Mouse (Mus musculus) stomach, postnatal 0 days (tissue): ENCODE results near the gene Hnrnph2. TPM values are rescaled to one million over a fixed set of nuclear protein-coding genes. Genes with fewer than 3 reads are reported as not detected.

ENCODE experiments used
- ATAC-seq: fragments of 200-750 bp; cut with Nextera tagmentation; 2 replicates; pipeline ENCODE4 v1.8.0; 2017; ENCODE audit not compliant: low FRiP score, low TSS enrichment
- DNase-seq: peaks from one replicate; pipeline ENCODE4 v3.0.0-alpha.2; 2016; ENCODE audit warnings: low spot score
- H3K27ac ChIP-seq: fragments of 300-500 bp; sonication (generic); replicated peaks from 2 replicates; pipeline ENCODE4 v1.5.1; 2014; ENCODE audit warnings: mild to moderate bottlenecking, control low read depth
- H3K27me3 ChIP-seq: fragments of 300-500 bp; sonication (generic); 2 replicates; pipeline ENCODE4 v1.6.1; 2014; ENCODE audit warnings: low read length; ENCODE audit not compliant: control insufficient read depth, insufficient read depth
- H3K36me3 ChIP-seq: fragments of 300-500 bp; sonication (generic); 2 replicates; pipeline ENCODE4 v1.6.1; 2014; ENCODE audit warnings: low read length, mixed read lengths; ENCODE audit not compliant: control insufficient read depth, insufficient read depth
- H3K4me1 ChIP-seq: fragments of 300-500 bp; sonication (generic); replicated peaks from 2 replicates; pipeline ENCODE4 v1.6.1; 2014; ENCODE audit warnings: antibody characterized with exemption; ENCODE audit not compliant: control insufficient read depth, insufficient read depth
- H3K4me2 ChIP-seq: fragments of 300-500 bp; sonication (generic); replicated peaks from 2 replicates; pipeline ENCODE4 v1.6.1; 2014; ENCODE audit warnings: low read depth, mild to moderate bottlenecking, control low read depth, moderate library complexity
- H3K4me3 ChIP-seq: fragments of 300-500 bp; sonication (generic); 2 replicates; pipeline ENCODE4 v1.5.1; 2014; ENCODE audit warnings: low read depth, low read length, control low read depth
- H3K9ac ChIP-seq: fragments of 300-500 bp; sonication (generic); 2 replicates; pipeline ENCODE4 v1.6.1; 2014; ENCODE audit warnings: mild to moderate bottlenecking, low read length, control low read depth, mixed read lengths
- H3K9me3 ChIP-seq: fragments of 300-500 bp; sonication (generic); 2 replicates; pipeline ENCODE4 v1.6.1; 2016; ENCODE audit warnings: low read length; ENCODE audit not compliant: control insufficient read depth
- CTCF ChIP-seq: IDR thresholded peaks from 2 replicates; pipeline ENCODE4 v1.5.1; 2016; ENCODE audit warnings: antibody characterized with exemption, low read depth, mild to moderate bottlenecking, moderate library complexity
- EP300 ChIP-seq: optimal IDR thresholded peaks from 2 replicates; pipeline ENCODE3; 2016; ENCODE audit warnings: antibody characterized with exemption
- WGBS: fragments of 180-500 bp; shearing (Covaris S2); extraction: QIAGEN DNeasy Blood & Tissue Kit; methylation state at CpG from one replicate; pipeline ENCODE4 v1.1.7; 2014; 5-methylcytosine and 5-hydroxymethylcytosine counted together
- polyA plus RNA-seq: library from polyadenylated mRNA; unstranded; fragments of >200 nt; fragmentation: Nextera tagmentation; extraction: Ambion mirVana; gene quantifications from 2 replicates; pipeline ENCODE4 v1.2.1, GENCODE M21; 2015

The Hnrnph2 gene
- polyA plus RNA-seq, result 65.3 and 67.2 TPM in 2 replicates

GRCm38 (mm10) chrX:134600659-134601379 lies at the start of gene Hnrnph2, which contains the start of gene Gla:
TSS of gene Hnrnph2 (plus strand) at chrX:134601179.
TSS of gene Gla (minus strand) at chrX:134601125.
- Histone ChIP-seq H3K4me3 (peak within 1 kb of the TSS; percentile 47), H3K4me1 (no peaks in the 10 kb centered on the region), H3K27ac (peak within 1 kb of the TSS; percentile 92), H3K9me3 (no peaks in the 10 kb centered on the region), H3K36me3 (no peaks in the 10 kb centered on the region), H3K9ac (peak within 1 kb of the TSS; percentile 67), H3K4me2 (peak within 1 kb of the TSS; percentile 51), H3K27me3 (no peaks in the 10 kb centered on the region)
- ATAC-seq (peak; percentile 99), DNase-seq (peak; percentile 87)
- 15% methylated on average over 33 of the region's 33 CpGs for WGBS
- TF ChIP-seq EP300 (no peak), CTCF (no peak)

- no peaks in the 10 kb centered on the region for H3K36me3 ChIP-seq
- no peak overlapping the region for H3K4me3 ChIP-seq
- H3K4me2 ChIP-seq, result no peak overlapping the region
- ATAC-seq (no peak), DNase-seq (no peak)
- H3K4me1 ChIP-seq, result no peaks in the 10 kb centered on the region
- H3K27ac ChIP-seq, result no peak overlapping the region
- H3K9me3 ChIP-seq, result no peaks in the 10 kb centered on the region
- 81% methylated on average over 4 of the region's 4 CpGs for WGBS
- no peak for TF ChIP-seq EP300
- TF ChIP-seq CTCF, result no peak
- no peak overlapping the region for H3K9ac ChIP-seq
- H3K27me3 ChIP-seq, result no peaks in the 10 kb centered on the region
Observed at GRCm38 (mm10) chrX:134553326-134553725, 47.7 kb upstream of the Hnrnph2 start.

GRCm38 (mm10) chrX:134554425-134554824 lies 46.6 kb upstream of the Hnrnph2 start:
- DNase-seq (no peak), ATAC-seq (no peak)
- no peak overlapping the region for H3K9ac ChIP-seq
- no peak overlapping the region for H3K4me3 ChIP-seq
- H3K27ac ChIP-seq, result no peak overlapping the region
- no peaks in the 10 kb centered on the region for H3K4me1 ChIP-seq
- H3K36me3 ChIP-seq, result no peaks in the 10 kb centered on the region
- TF ChIP-seq CTCF, result no peak
- no peak for TF ChIP-seq EP300
- WGBS, result 63% methylated on average over 6 of the region's 6 CpGs
- no peak overlapping the region for H3K4me2 ChIP-seq
- H3K9me3 ChIP-seq, result no peaks in the 10 kb centered on the region
- H3K27me3 ChIP-seq, result no peaks in the 10 kb centered on the region

DNA sequence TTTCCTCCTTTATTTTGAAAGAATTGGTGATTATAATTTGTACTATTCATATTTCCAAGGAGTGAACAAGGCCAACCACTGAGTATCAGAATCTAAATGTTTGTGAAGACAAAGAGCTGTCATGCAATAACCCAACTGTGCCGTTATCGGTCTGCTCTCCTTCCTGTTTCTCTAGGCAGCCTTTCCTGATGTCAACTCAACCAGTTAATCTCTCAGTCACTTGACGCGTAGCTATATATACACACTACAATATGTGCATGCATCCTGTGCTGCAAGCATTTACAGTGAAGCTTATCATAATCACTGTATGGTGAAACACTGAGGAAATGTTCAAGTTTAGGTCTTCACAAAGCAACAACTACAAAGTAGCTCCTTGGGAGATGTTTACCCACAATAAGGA lies 36.7 kb upstream of the Hnrnph2 start:
- Histone ChIP-seq H3K27me3 (no peaks in the 10 kb centered on the region), H3K27ac (no peak overlapping the region), H3K4me3 (no peak overlapping the region), H3K4me1 (no peaks in the 10 kb centered on the region), H3K4me2 (no peak overlapping the region), H3K36me3 (no peaks in the 10 kb centered on the region), H3K9me3 (no peaks in the 10 kb centered on the region), H3K9ac (no peak overlapping the region)
- ATAC-seq (no peak), DNase-seq (no peak)
- WGBS, result 68% methylated on average over 4 of the region's 4 CpGs
- TF ChIP-seq EP300 (no peak), CTCF (no peak)

- H3K4me3 ChIP-seq, result no peak overlapping the region
- no peak for TF ChIP-seq EP300
- TF ChIP-seq CTCF, result no peak
- H3K9me3 ChIP-seq, result no peaks in the 10 kb centered on the region
- no peak overlapping the region for H3K9ac ChIP-seq
- no peaks in the 10 kb centered on the region for H3K27me3 ChIP-seq
- ATAC-seq, result no peak
- DNase-seq, result no peak
- no peaks in the 10 kb centered on the region for H3K36me3 ChIP-seq
- 80% methylated on average over 8 of the region's 8 CpGs for WGBS
- H3K4me1 ChIP-seq, result no peaks in the 10 kb centered on the region
- no peak overlapping the region for H3K4me2 ChIP-seq
- H3K27ac ChIP-seq, result no peak overlapping the region
Observed at GRCm38 (mm10) chrX:134566536-134567222, 34.3 kb upstream of the Hnrnph2 start.

GRCm38 (mm10) chrX:134577896-134578295 lies 23.1 kb upstream of the Hnrnph2 start:
- H3K27ac ChIP-seq, result no peak overlapping the region
- ATAC-seq, result no peak
- TF ChIP-seq CTCF, result no peak
- TF ChIP-seq EP300, result no peak
- WGBS, result 85% methylated on average over 4 of the region's 4 CpGs
- no peaks in the 10 kb centered on the region for H3K27me3 ChIP-seq
- H3K36me3 ChIP-seq, result no peaks in the 10 kb centered on the region
- no peaks in the 10 kb centered on the region for H3K9me3 ChIP-seq
- no peak overlapping the region for H3K9ac ChIP-seq
- no peaks in the 10 kb centered on the region for H3K4me1 ChIP-seq
- no peak for DNase-seq
- no peak overlapping the region for H3K4me2 ChIP-seq
- H3K4me3 ChIP-seq, result no peak overlapping the region
